Mouse (Mus musculus): ENCODE measurements around the gene Hoxb5.

Gene Hoxb5

GRCm38 (mm10) chr11:96303151-96304099, at the start of gene Hoxb5:
Gene Hoxb5 (plus strand): TSS chr11:96303336.
- peak; percentile 86 for DNase-seq

GRCm38 (mm10) chr11:96254221-96254620, 48.9 kb upstream of the Hoxb5 start:
- no peak for DNase-seq

- no peak for DNase-seq
These were observed 47.8 kb upstream of the Hoxb5 start for GRCm38 (mm10) chr11:96255111-96255995.

- no peak for DNase-seq
These were observed 47.1 kb upstream of the Hoxb5 start for GRCm38 (mm10) chr11:96255996-96256445.

GRCm38 (mm10) chr11:96257141-96257540, 46.0 kb upstream of the Hoxb5 start:
- no peak for DNase-seq

GRCm38 (mm10) chr11:96259038-96259437, 44.1 kb upstream of the Hoxb5 start:
- DNase-seq = no peak

GRCm38 (mm10) chr11:96259511-96259910, 43.6 kb upstream of the Hoxb5 start:
- no peak for DNase-seq

GRCm38 (mm10) chr11:96260310-96260970, 42.7 kb upstream of the Hoxb5 start:
- DNase-seq = no peak

- peak; percentile 89 for DNase-seq
These were observed 41.7 kb upstream of the Hoxb5 start for GRCm38 (mm10) chr11:96261323-96261890.

- DNase-seq = no peak
These were observed 40.8 kb upstream of the Hoxb5 start for GRCm38 (mm10) chr11:96262262-96262830.

- DNase-seq = no peak
These were observed 39.3 kb upstream of the Hoxb5 start for GRCm38 (mm10) chr11:96263636-96264389.

- no peak for DNase-seq
These were observed 38.6 kb upstream of the Hoxb5 start for GRCm38 (mm10) chr11:96264390-96265020.

GRCm38 (mm10) chr11:96265954-96266353, 37.2 kb upstream of the Hoxb5 start:
- DNase-seq = no peak

GRCm38 (mm10) chr11:96267021-96267920, 35.9 kb upstream of the Hoxb5 start:
- no peak for DNase-seq

GRCm38 (mm10) chr11:96268031-96268745, 34.9 kb upstream of the Hoxb5 start:
- DNase-seq = no peak

GRCm38 (mm10) chr11:96269869-96270268, 33.3 kb upstream of the Hoxb5 start:
- DNase-seq = no peak

GRCm38 (mm10) chr11:96270996-96271540, 32.1 kb upstream of the Hoxb5 start, which contains the start of gene Hoxb9:
Gene Hoxb9 (plus strand): TSS chr11:96271457.
- DNase-seq = no peak

- DNase-seq = no peak
These were observed 31.6 kb upstream of the Hoxb5 start for GRCm38 (mm10) chr11:96271541-96272011.
